ENCODE assay signal across 8 mouse cellular contexts in genomic region chr12:28700561-28701025, GRCm38 (mm10). TPM values are rescaled to one million over a fixed set of nuclear protein-coding genes. Genes with fewer than 3 reads are reported as not detected.
A peak's percentile ranks its signal among the peaks of the same experiment; 100 is the strongest.
DNase-seq lines count a peak whose midpoint lies in the region; ATAC-seq lines count a peak whose summit lies in the region.

No protein-coding gene starts in this region.

- H3K4me1 ChIP-seq in embryonic facial prominence, embryonic 12.5 days = peaks cover 10% of the 10 kb centered on the region
- H3K4me1 ChIP-seq in heart, embryonic 11.5 days (ENCODE audit: control insufficient read depth, insufficient read depth, low read length) = peaks cover 12% of the 10 kb centered on the region
- H3K4me1 ChIP-seq in midbrain, embryonic 14.5 days (ENCODE audit: control insufficient read depth, insufficient read depth, low read length) = peaks cover 28% of the 10 kb centered on the region
- peaks cover 5% of the 10 kb centered on the region; the same call in 1 of the 2 replicates for H3K4me1 ChIP-seq in intestine, embryonic 16.5 days (ENCODE audit: control insufficient read depth, insufficient read depth, low read length)

- no peaks in the 10 kb centered on the region for H3K9me3 ChIP-seq in embryonic facial prominence, embryonic 12.5 days
- no peaks in the 10 kb centered on the region for H3K9me3 ChIP-seq in heart, embryonic 11.5 days (replicated peaks; ENCODE audit: control insufficient read depth, low read length)
- no peaks in the 10 kb centered on the region for H3K9me3 ChIP-seq in midbrain, embryonic 14.5 days (ENCODE audit: control insufficient read depth, low read length)
- H3K9me3 ChIP-seq in intestine, embryonic 16.5 days (ENCODE audit: control insufficient read depth, low read length) = no peaks in the 10 kb centered on the region

- no peaks in the 10 kb centered on the region for H3K27me3 ChIP-seq in embryonic facial prominence, embryonic 12.5 days
- H3K27me3 ChIP-seq in heart, embryonic 11.5 days (ENCODE audit: control insufficient read depth, insufficient read depth, low read length) = 0 out of 2 replicates have a peak, but pooled peaks cover 5% of the 10 kb centered on the region
- no peaks in the 10 kb centered on the region for H3K27me3 ChIP-seq in midbrain, embryonic 14.5 days (ENCODE audit: control insufficient read depth, insufficient read depth, low read length)
- no peaks in the 10 kb centered on the region for H3K27me3 ChIP-seq in intestine, embryonic 16.5 days (replicated peaks; ENCODE audit: control insufficient read depth, insufficient read depth, low read length)

- 87% methylated on average over 19 of the region's 19 CpGs for WGBS in embryonic facial prominence, embryonic 12.5 days
- WGBS in heart, embryonic 11.5 days (ENCODE audit: insufficient replicate concordance) = 43% methylated on average over 19 of the region's 19 CpGs
- WGBS in midbrain, embryonic 14.5 days = 72% methylated on average over 19 of the region's 19 CpGs
- 73% methylated on average over 19 of the region's 19 CpGs for WGBS in intestine, embryonic 16.5 days

- ATAC-seq in embryonic facial prominence, embryonic 12.5 days (ENCODE audit: insufficient number of reproducible peaks, insufficient read depth, low FRiP score, low TSS enrichment) = no peak; the same call in 1 of the 2 replicates
- no peak for ATAC-seq in heart, embryonic 11.5 days (replicated peaks; ENCODE audit: insufficient number of reproducible peaks, low FRiP score, low TSS enrichment)
- ATAC-seq in midbrain, embryonic 14.5 days (ENCODE audit: low FRiP score, low TSS enrichment) = peak; percentile 29; the same call in 1 of the 2 replicates
- no peak for ATAC-seq in intestine, embryonic 16.5 days

- no peak overlapping the region for H3K9ac ChIP-seq in embryonic facial prominence, embryonic 12.5 days
- peak overlapping the region; percentile 13; the same call in 1 of the 2 replicates for H3K9ac ChIP-seq in heart, embryonic 11.5 days (ENCODE audit: low read depth, low read length)
- H3K9ac ChIP-seq in midbrain, embryonic 14.5 days (replicated peaks; ENCODE audit: low read length) = peak overlapping the region; percentile 42; the same call in 1 of the 2 replicates
- no peak overlapping the region for H3K9ac ChIP-seq in intestine, embryonic 16.5 days (ENCODE audit: low read depth, low read length)

- peak; percentile 10 for DNase-seq in urinary bladder, postnatal 14 days (ENCODE audit: low spot score)
- no peak for DNase-seq in urinary bladder, adult 18-20 months (ENCODE audit: low spot score in 2 of 2)
- DNase-seq in kidney, postnatal 14 days = peak; percentile 38
- DNase-seq in midbrain, embryonic 14.5 days = peak; percentile 60
- no peak for DNase-seq in spleen, postnatal 14 days (ENCODE audit: low spot score in 2 of 2)

- H3K36me3 ChIP-seq in embryonic facial prominence, embryonic 12.5 days = peaks cover 15% of the 10 kb centered on the region
- H3K36me3 ChIP-seq in heart, embryonic 11.5 days (ENCODE audit: control insufficient read depth, insufficient read depth, low read length) = no peaks in the 10 kb centered on the region
- peaks cover 11% of the 10 kb centered on the region; the same call in 1 of the 2 replicates for H3K36me3 ChIP-seq in midbrain, embryonic 14.5 days (ENCODE audit: control insufficient read depth, insufficient read depth, low read length)
- 0 out of 2 replicates have a peak, but pooled peaks cover 3% of the 10 kb centered on the region for H3K36me3 ChIP-seq in intestine, embryonic 16.5 days (ENCODE audit: control insufficient read depth, insufficient read depth, low read length)

- H3K4me3 ChIP-seq in embryonic facial prominence, embryonic 12.5 days = no peak overlapping the region
- no peak overlapping the region for H3K4me3 ChIP-seq in heart, embryonic 11.5 days (ENCODE audit: low read depth, low read length)
- no peak overlapping the region for H3K4me3 ChIP-seq in midbrain, embryonic 14.5 days (replicated peaks; ENCODE audit: low read depth, low read length)
- no peak overlapping the region for H3K4me3 ChIP-seq in intestine, embryonic 16.5 days (ENCODE audit: low read length)

- no peak overlapping the region for H3K4me2 ChIP-seq in embryonic facial prominence, embryonic 12.5 days (replicated peaks)
- H3K4me2 ChIP-seq in heart, embryonic 11.5 days = peak overlapping the region; percentile 9; the same call in 1 of the 2 replicates
- H3K4me2 ChIP-seq in midbrain, embryonic 14.5 days (ENCODE audit: low read length) = no peak overlapping the region
- H3K4me2 ChIP-seq in intestine, embryonic 16.5 days (ENCODE audit: low read depth, low read length) = no peak overlapping the region

- peak overlapping the region; percentile 78; the same call in 1 of the 2 replicates for H3K27ac ChIP-seq in embryonic facial prominence, embryonic 12.5 days
- peak overlapping the region; percentile 22; the same call in 1 of the 2 replicates for H3K27ac ChIP-seq in heart, embryonic 11.5 days (ENCODE audit: low read depth, low read length)
- peak overlapping the region; percentile 89 for H3K27ac ChIP-seq in midbrain, embryonic 14.5 days (replicated peaks; ENCODE audit: low read depth, low read length)
- H3K27ac ChIP-seq in intestine, embryonic 16.5 days (ENCODE audit: low read length) = no peak overlapping the region

RNA-seq across cellular contexts. Expression of gene Adi1, which starts 25.6 kb away (rescaled TPM):
- polyA plus RNA-seq in embryonic facial prominence, embryonic 12.5 days (2016; fragmentation: Nextera tagmentation; extraction: Ambion mirVana) = 62.6 and 66.1 TPM in 2 replicates
- 44.7 and 46.2 TPM in 2 replicates for polyA plus RNA-seq in heart, embryonic 11.5 days (2014; fragmentation: Nextera tagmentation; extraction: Ambion mirVana)
- polyA plus RNA-seq in midbrain, embryonic 14.5 days (2014; fragmentation: Nextera tagmentation; extraction: Ambion mirVana) = 21.0 and 28.4 TPM in 2 replicates
- 111 and 114 TPM in 2 replicates for polyA plus RNA-seq in intestine, embryonic 16.5 days (2015; fragmentation: Nextera tagmentation; extraction: Ambion mirVana)

RNA-seq across cellular contexts. Expression of gene Trappc12, which starts 49.7 kb away (rescaled TPM):
- 42.6 and 46.3 TPM in 2 replicates for polyA plus RNA-seq in embryonic facial prominence, embryonic 12.5 days (2016; fragmentation: Nextera tagmentation; extraction: Ambion mirVana)
- polyA plus RNA-seq in heart, embryonic 11.5 days (2014; fragmentation: Nextera tagmentation; extraction: Ambion mirVana) = 32.9 and 33.3 TPM in 2 replicates
- polyA plus RNA-seq in midbrain, embryonic 14.5 days (2014; fragmentation: Nextera tagmentation; extraction: Ambion mirVana) = 43.3 and 49.8 TPM in 2 replicates
- polyA plus RNA-seq in intestine, embryonic 16.5 days (2015; fragmentation: Nextera tagmentation; extraction: Ambion mirVana) = 34.3 and 35.9 TPM in 2 replicates

RNA-seq across cellular contexts. Expression of gene Eipr1, which starts 51.0 kb away (rescaled TPM):
- polyA plus RNA-seq in embryonic facial prominence, embryonic 12.5 days (2016; fragmentation: Nextera tagmentation; extraction: Ambion mirVana) = 31.1 and 35.8 TPM in 2 replicates
- 26.0 and 27.5 TPM in 2 replicates for polyA plus RNA-seq in heart, embryonic 11.5 days (2014; fragmentation: Nextera tagmentation; extraction: Ambion mirVana)
- 77.0 and 80.4 TPM in 2 replicates for polyA plus RNA-seq in midbrain, embryonic 14.5 days (2014; fragmentation: Nextera tagmentation; extraction: Ambion mirVana)
- polyA plus RNA-seq in intestine, embryonic 16.5 days (2015; fragmentation: Nextera tagmentation; extraction: Ambion mirVana) = 29.0 and 32.0 TPM in 2 replicates

RNA-seq across cellular contexts. Expression of gene Rnaseh1, which starts 51.2 kb away (rescaled TPM):
- 30.3 and 30.7 TPM in 2 replicates for polyA plus RNA-seq in embryonic facial prominence, embryonic 12.5 days (2016; fragmentation: Nextera tagmentation; extraction: Ambion mirVana)
- 18.1 and 20.2 TPM in 2 replicates for polyA plus RNA-seq in heart, embryonic 11.5 days (2014; fragmentation: Nextera tagmentation; extraction: Ambion mirVana)
- 18.3 and 18.6 TPM in 2 replicates for polyA plus RNA-seq in midbrain, embryonic 14.5 days (2014; fragmentation: Nextera tagmentation; extraction: Ambion mirVana)
- polyA plus RNA-seq in intestine, embryonic 16.5 days (2015; fragmentation: Nextera tagmentation; extraction: Ambion mirVana) = 24.2 and 28.2 TPM in 2 replicates

Comparison
In these comparisons a context has a peak if more than half of its experiments do, and no peak if none do; other contexts are left out.
1. DNase-seq: peak in urinary bladder, postnatal 14 days (single experiment), kidney, postnatal 14 days (single experiment) and midbrain, embryonic 14.5 days (single experiment); none in urinary bladder, adult 18-20 months (0 of 2) and spleen, postnatal 14 days (0 of 2).
2. H3K9ac ChIP-seq: peak in heart, embryonic 11.5 days (single experiment) and midbrain, embryonic 14.5 days (single experiment); none in embryonic facial prominence, embryonic 12.5 days (single experiment) and intestine, embryonic 16.5 days (single experiment).